Mouse (Mus musculus): ENCODE data around the gene Shf.

DNA sequence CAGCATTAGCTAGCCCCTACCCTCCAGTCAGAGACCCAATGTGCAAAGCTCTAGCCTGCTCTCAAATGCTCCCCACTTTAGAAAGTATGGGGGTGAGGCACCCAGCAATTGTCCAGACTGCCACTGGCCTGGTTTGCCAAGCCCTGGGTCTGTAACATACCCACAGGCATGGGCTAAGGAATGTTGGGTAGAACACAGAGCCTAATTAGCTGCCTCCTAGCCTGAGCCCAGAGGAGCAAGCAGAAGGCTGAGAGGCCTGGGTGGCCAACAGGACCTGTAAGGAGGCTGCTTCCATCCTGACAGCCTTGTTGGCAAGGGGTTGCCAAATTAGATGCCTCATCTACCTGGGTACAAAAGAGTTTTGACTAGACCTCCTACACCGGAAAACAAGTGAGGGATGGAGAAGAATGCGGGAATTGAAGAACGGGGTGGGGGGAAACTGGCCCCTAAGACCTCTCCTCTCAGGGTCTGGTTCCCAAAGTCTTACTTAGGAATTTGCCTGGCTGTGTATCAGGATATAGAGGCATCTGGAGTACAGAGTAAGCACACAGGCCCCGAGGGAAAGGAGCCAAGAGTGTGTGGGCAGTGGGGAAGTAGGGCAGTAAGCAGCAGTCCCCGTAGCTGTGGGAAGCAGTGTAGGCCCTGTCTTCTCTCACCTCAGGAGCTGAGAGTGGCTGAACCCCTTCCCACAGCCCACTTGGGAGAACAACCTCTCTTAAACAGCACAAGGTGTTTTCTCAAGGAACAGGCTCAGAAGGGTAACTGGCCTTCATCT lies 17.6 kb downstream of the Shf start:
- TF ChIP-seq POLR2A (IDR thresholded peaks at IDR 0.05; ENCODE audit: borderline replicate concordance, extremely low read depth, insufficient read depth, insufficient read length, poor library complexity, severe bottlenecking): no peak
- TF ChIP-seq CTCF (IDR thresholded peaks at IDR 0.05; ENCODE audit: borderline replicate concordance, extremely low read depth, insufficient read depth, insufficient read length): no peak
